Mouse (Mus musculus) heart, postnatal 0 days (tissue): ENCODE measurements around the gene Rbfox3.

ENCODE experiments used
- CTCF ChIP-seq: IDR thresholded peaks from 2 replicates; pipeline ENCODE4 v1.5.1; 2016; ENCODE audit warnings: antibody characterized with exemption, control low read depth, low read depth
- EP300 ChIP-seq: IDR thresholded peaks from 2 replicates; pipeline ENCODE4 v1.6.1; 2016; ENCODE audit warnings: antibody characterized with exemption, low read depth

DNA sequence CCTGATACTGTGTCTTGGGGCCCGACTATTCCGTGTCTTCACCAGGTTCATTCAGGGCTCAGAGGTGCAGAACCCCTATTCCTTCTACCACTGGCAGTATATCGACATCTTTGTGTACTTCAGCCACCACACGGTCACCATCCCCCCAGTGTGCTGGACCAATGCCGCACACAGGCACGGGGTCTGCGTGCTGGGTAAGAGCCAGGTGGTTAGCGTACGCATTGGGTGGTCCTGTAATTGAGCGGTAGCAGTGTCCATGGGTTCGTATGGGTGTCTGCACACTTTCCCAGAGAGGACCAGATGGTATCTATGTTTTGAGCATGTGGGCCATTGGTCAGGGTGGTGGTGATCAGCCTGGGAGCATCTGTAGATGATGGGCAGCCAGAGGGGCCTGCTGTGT is 430.2 kb downstream of the Rbfox3 start:
- TF ChIP-seq CTCF = no peak
- TF ChIP-seq EP300 = no peak
